Mouse (Mus musculus) megakaryocyte-erythroid progenitor cell, adult 5-6 weeks (primary cell): ENCODE results near the gene Rftn1. TPM values are rescaled to one million over a fixed set of nuclear protein-coding genes. Genes with fewer than 3 reads are reported as not detected.
A peak's percentile ranks its signal among the peaks of the same experiment; 100 is the strongest.
"Not testable (repeated sequence)": the region's sequence is repeated elsewhere in the genome, so short reads cannot be mapped to it uniquely, and the experiment has no call there.

Source experiments
- ATAC-seq: replicated peaks from 2 replicates; pipeline ENCODE4 v1.8.0; 2016; ENCODE audit warnings: mild to moderate bottlenecking, inconsistent platforms; ENCODE audit not compliant: severe bottlenecking, poor library complexity, low FRiP score, low TSS enrichment
- total RNA-seq, 2 experiments: library from RNA; stranded (forward) in 1 of 2; stranded (reverse) in 1 of 2; fragments of 200-1000, 215-1000 nt in 1 of 2; fragments of >200 nt in 1 of 2; fragmentation: Nextera tagmentation in 1 of 2; gene quantifications; 2 replicates each; pipeline ENCODE4 v1.2.3; 2014 to 2017

Gene Rftn1
- total RNA-seq, 2 experiments from 2014 or later = 31.1 to 39.0 TPM

GRCm38 (mm10) chr17:50205840-50206239 is 15.4 kb upstream of the Rftn1 start:
- not testable (repeated sequence) for ATAC-seq

GRCm38 (mm10) chr17:50205152-50205782 is 14.8 kb upstream of the Rftn1 start:
- no peak for ATAC-seq

GRCm38 (mm10) chr17:50201828-50202445 is 11.5 kb upstream of the Rftn1 start:
- ATAC-seq = no peak

- no peak for ATAC-seq
These were observed 8.8 kb upstream of the Rftn1 start for GRCm38 (mm10) chr17:50199075-50199850.

- no peak for ATAC-seq
These were observed 7.1 kb upstream of the Rftn1 start for GRCm38 (mm10) chr17:50197572-50197971.

GRCm38 (mm10) chr17:50196005-50196672 is 5.7 kb upstream of the Rftn1 start:
- no peak for ATAC-seq

GRCm38 (mm10) chr17:50195399-50195798 is 4.9 kb upstream of the Rftn1 start:
- peak; percentile 57 for ATAC-seq

GRCm38 (mm10) chr17:50194541-50194940 is 4.1 kb upstream of the Rftn1 start:
- ATAC-seq = no peak

GRCm38 (mm10) chr17:50193653-50194052 is 3.2 kb upstream of the Rftn1 start:
- ATAC-seq = no peak

- ATAC-seq = no peak
These were observed 2.0 kb upstream of the Rftn1 start for GRCm38 (mm10) chr17:50192376-50192940.

GRCm38 (mm10) chr17:50191318-50191957 is 964 bp upstream of the Rftn1 start:
- no peak for ATAC-seq

GRCm38 (mm10) chr17:50189381-50190012 is 977 bp downstream of the Rftn1 start:
- ATAC-seq = peak; percentile 88

- ATAC-seq = no peak
These were observed 1.7 kb downstream of the Rftn1 start for GRCm38 (mm10) chr17:50188662-50189345.

- no peak for ATAC-seq
These were observed 4.9 kb downstream of the Rftn1 start for GRCm38 (mm10) chr17:50185616-50186015.

GRCm38 (mm10) chr17:50185083-50185482 is 5.4 kb downstream of the Rftn1 start:
- no peak for ATAC-seq

GRCm38 (mm10) chr17:50184217-50185038 is 6.0 kb downstream of the Rftn1 start:
- ATAC-seq = no peak

GRCm38 (mm10) chr17:50183300-50183699 is 7.2 kb downstream of the Rftn1 start:
- ATAC-seq = no peak
